ENCODE assay signal across 26 mouse cellular contexts in the genomic region with DNA sequence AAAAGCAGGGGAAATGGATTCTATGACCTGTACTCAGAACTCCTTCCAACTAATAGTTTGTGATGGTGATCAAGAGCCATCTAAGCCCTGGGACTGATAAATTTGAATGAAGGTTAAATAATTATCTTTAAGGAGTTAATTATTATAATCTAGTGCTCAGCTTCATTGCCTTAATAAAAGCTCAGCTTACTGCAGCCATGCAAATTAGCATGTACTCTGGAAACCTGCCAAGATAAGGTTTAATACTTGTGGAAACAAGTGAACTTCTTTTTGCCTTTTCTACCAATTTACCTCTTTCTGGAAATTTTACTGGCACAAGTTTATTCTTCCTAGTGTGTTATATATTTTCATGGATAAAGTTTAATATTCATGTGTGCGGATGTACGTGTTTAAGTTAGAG.
A peak's percentile ranks its signal among the peaks of the same experiment; 100 is the strongest.
DNase-seq lines count a peak whose midpoint lies in the region; ATAC-seq and TF ChIP-seq lines count a peak whose summit lies in the region.
"Had no signal": no experiment of that assay in that cellular context is flagged by ENCODE, and none has a peak within 500 bp of the region (broad histone marks: within the 10 kb centered on the region; RNA-seq: fewer than 3 reads in every experiment).

No protein-coding gene starts in this region.

- peak; percentile 56 for DNase-seq in forebrain, embryonic 14.5 days (ENCODE audit: low spot score)
- DNase-seq in kidney, adult 2 months = peak; percentile 52
- DNase-seq in kidney, adult 11 months = no peak
- DNase-seq in kidney, postnatal 36 days = peak; percentile 1 to 10
- DNase-seq in kidney, adult 18-20 months = no peak
- peak; percentile 49 for DNase-seq in brain, embryonic 14.5 days (ENCODE audit: low read depth)
- DNase-seq: adrenal gland, postnatal 10 days; adrenal gland, postnatal 36 days; B cell, adult 2 months; cerebellum, adult 11 months; cerebellum, adult 2 months; cerebellum, adult 9-11 months; cerebellum, postnatal 25 days; forebrain, postnatal 0 days; gastrocnemius, adult 2 months; gastrocnemius, postnatal 14 days; heart, adult 11 months had no signal

- H3K4me3 ChIP-seq in forebrain, embryonic 14.5 days (ENCODE audit: low read depth, low read length) = no peak overlapping the region
- no peak overlapping the region for H3K4me3 ChIP-seq in forebrain, embryonic 15.5 days
- no peak overlapping the region for H3K4me3 ChIP-seq in kidney, adult 2 months (ENCODE audit: insufficient read depth, low read depth, low read length)
- H3K4me3 ChIP-seq: embryonic facial prominence, embryonic 13.5 days; gastrocnemius, adult 2 months; hindbrain, embryonic 12.5 days; hindbrain, embryonic 15.5 days had no signal

- H3K4me1 ChIP-seq in forebrain, embryonic 14.5 days (ENCODE audit: control insufficient read depth, insufficient read depth, low read length) = no peaks in the 10 kb centered on the region
- no peaks in the 10 kb centered on the region for H3K4me1 ChIP-seq in forebrain, embryonic 15.5 days
- H3K4me1 ChIP-seq in kidney, adult 2 months (ENCODE audit: control insufficient read depth, insufficient read depth, low read length) = no peaks in the 10 kb centered on the region
- H3K4me1 ChIP-seq: embryonic facial prominence, embryonic 13.5 days; hindbrain, embryonic 12.5 days; hindbrain, embryonic 15.5 days had no signal

- no peaks in the 10 kb centered on the region for H3K36me3 ChIP-seq in forebrain, embryonic 14.5 days (ENCODE audit: control insufficient read depth, insufficient read depth, low read length)
- no peaks in the 10 kb centered on the region for H3K36me3 ChIP-seq in forebrain, embryonic 15.5 days
- H3K36me3 ChIP-seq in kidney, adult 2 months (ENCODE audit: control insufficient read depth, insufficient read depth, low read length) = no peaks in the 10 kb centered on the region
- H3K36me3 ChIP-seq: embryonic facial prominence, embryonic 13.5 days; G1E; hindbrain, embryonic 12.5 days; hindbrain, embryonic 15.5 days had no signal

- H3K9ac ChIP-seq in forebrain, embryonic 14.5 days (ENCODE audit: low read length) = no peak overlapping the region
- H3K9ac ChIP-seq in forebrain, embryonic 15.5 days (replicated peaks) = no peak overlapping the region
- H3K9ac ChIP-seq: embryonic facial prominence, embryonic 13.5 days; forebrain, postnatal 0 days; hindbrain, embryonic 12.5 days; hindbrain, embryonic 15.5 days had no signal

- no peaks in the 10 kb centered on the region for H3K9me3 ChIP-seq in forebrain, embryonic 14.5 days (replicated peaks; ENCODE audit: control insufficient read depth, low read length)
- H3K9me3 ChIP-seq in forebrain, embryonic 15.5 days = no peaks in the 10 kb centered on the region
- H3K9me3 ChIP-seq: embryonic facial prominence, embryonic 13.5 days; hindbrain, embryonic 12.5 days; hindbrain, embryonic 15.5 days had no signal

- no peak for TF ChIP-seq POLR2A in kidney, adult 2 months (IDR thresholded peaks at IDR 0.05; ENCODE audit: low read depth, low read length)
- no peak for TF ChIP-seq POLR2A in brain, embryonic 14.5 days (IDR thresholded peaks at IDR 0.05; ENCODE audit: borderline replicate concordance, extremely low read depth, insufficient read depth, insufficient read length, poor library complexity, severe bottlenecking)

- no peak overlapping the region for H3K27ac ChIP-seq in forebrain, embryonic 14.5 days (ENCODE audit: low read depth, low read length)
- H3K27ac ChIP-seq in forebrain, embryonic 15.5 days (replicated peaks) = no peak overlapping the region
- no peak overlapping the region for H3K27ac ChIP-seq in kidney, adult 2 months (ENCODE audit: insufficient read depth, low read depth, low read length)
- H3K27ac ChIP-seq: embryonic facial prominence, embryonic 13.5 days; gastrocnemius, adult 2 months; hindbrain, embryonic 12.5 days; hindbrain, embryonic 15.5 days had no signal

- no peak for ATAC-seq in forebrain, embryonic 14.5 days
- no peak for ATAC-seq in forebrain, embryonic 15.5 days (replicated peaks)
- ATAC-seq: forebrain, postnatal 0 days; inflammation-experienced regulatory T-cells, adult 6 months; Patski had no signal

- TF ChIP-seq CTCF in kidney, adult 2 months (conservative IDR thresholded peaks at IDR 0.05; ENCODE audit: insufficient read depth, insufficient read length, low read depth, low read length) = no peak
- no peak for TF ChIP-seq CTCF in brain, embryonic 14.5 days (IDR thresholded peaks at IDR 0.05; ENCODE audit: borderline replicate concordance, extremely low read depth, insufficient read depth, insufficient read length)

- no peaks in the 10 kb centered on the region for H3K27me3 ChIP-seq in forebrain, embryonic 14.5 days (replicated peaks; ENCODE audit: control insufficient read depth, insufficient read depth, low read length)
- H3K27me3 ChIP-seq in forebrain, embryonic 15.5 days = no peaks in the 10 kb centered on the region
- no peaks in the 10 kb centered on the region for H3K27me3 ChIP-seq in kidney, adult 2 months (replicated peaks; ENCODE audit: control insufficient read depth, insufficient read depth, low read length)
- H3K27me3 ChIP-seq: CH12.LX; embryonic facial prominence, embryonic 13.5 days; hindbrain, embryonic 12.5 days; hindbrain, embryonic 15.5 days; Patski had no signal

- 83% methylated on average over 2 of the region's 2 CpGs for WGBS in forebrain, embryonic 14.5 days
- WGBS in forebrain, embryonic 15.5 days = 85% methylated on average over 2 of the region's 2 CpGs
- 83% methylated on average over 2 of the region's 2 CpGs for whole genome bisulfite sequencing in kidney, adult 2 months

- H3K4me2 ChIP-seq in forebrain, embryonic 14.5 days (ENCODE audit: low read length) = no peak overlapping the region
- H3K4me2 ChIP-seq in forebrain, embryonic 15.5 days (replicated peaks) = no peak overlapping the region
- H3K4me2 ChIP-seq: embryonic facial prominence, embryonic 13.5 days; heart, embryonic 11.5 days; hindbrain, embryonic 12.5 days; hindbrain, embryonic 15.5 days had no signal

Comparison
In these comparisons a context has a peak if more than half of its experiments do, and no peak if none do; other contexts are left out.
1. DNase-seq: peak in forebrain, embryonic 14.5 days (single experiment), kidney, adult 2 months (single experiment), kidney, postnatal 36 days (2 of 2) and brain, embryonic 14.5 days (single experiment); none in kidney, adult 11 months (single experiment) and kidney, adult 18-20 months (single experiment).